Mouse (Mus musculus) liver, embryonic 15.5 days (tissue): ENCODE measurements at regions not wholly inside any gene's neighbourhood (a gene's known extent, or its start where the extent isn't known, plus 50 kb on each side); places are given as distances from the start of the nearest gene placed in this dataset.

Experiments
- ATAC-seq: fragments of 200-750 bp; cut with Nextera tagmentation; 2 replicates; pipeline ENCODE4 v1.8.0; 2017; ENCODE audit warnings: moderate number of reproducible peaks, mild to moderate bottlenecking, moderate library complexity; ENCODE audit not compliant: insufficient read depth
- H3K27ac ChIP-seq: fragments of 300-500 bp; sonication (generic); replicated peaks from 2 replicates; pipeline ENCODE4 v1.5.1; 2015; ENCODE audit warnings: mild to moderate bottlenecking, inconsistent platforms
- H3K27me3 ChIP-seq: fragments of 300-500 bp; sonication (generic); 2 replicates; pipeline ENCODE4 v1.6.1; 2015; ENCODE audit warnings: mild to moderate bottlenecking, inconsistent platforms
- H3K36me3 ChIP-seq: fragments of 300-500 bp; sonication (generic); replicated peaks from 2 replicates; pipeline ENCODE4 v1.6.1; 2015; ENCODE audit warnings: moderate library complexity, mild to moderate bottlenecking, inconsistent platforms
- H3K4me1 ChIP-seq: fragments of 300-500 bp; sonication (generic); replicated peaks from 2 replicates; pipeline ENCODE4 v1.6.1; 2015; ENCODE audit warnings: inconsistent platforms
- H3K4me2 ChIP-seq: fragments of 300-500 bp; sonication (generic); 2 replicates; pipeline ENCODE4 v1.6.1; 2015; ENCODE audit warnings: moderate library complexity, mild to moderate bottlenecking, inconsistent platforms
- H3K4me3 ChIP-seq: fragments of 300-500 bp; sonication (generic); replicated peaks from 2 replicates; pipeline ENCODE4 v1.5.1; 2015; ENCODE audit warnings: mild to moderate bottlenecking, inconsistent platforms
- H3K9ac ChIP-seq: fragments of 300-500 bp; sonication (generic); 2 replicates; pipeline ENCODE4 v1.6.1; 2015; ENCODE audit warnings: moderate library complexity, mild to moderate bottlenecking, inconsistent platforms
- H3K9me3 ChIP-seq: fragments of 300-500 bp; sonication (generic); replicated peaks from 2 replicates; pipeline ENCODE4 v1.6.1; 2016; ENCODE audit warnings: inconsistent platforms
- WGBS: fragments of 180-500 bp; shearing (Covaris S2); methylation state at CpG from one replicate; pipeline ENCODE4 v1.1.7; 2015; ENCODE audit warnings: mixed read lengths; ENCODE audit not compliant: insufficient replicate concordance; 5-methylcytosine and 5-hydroxymethylcytosine counted together

- no peaks in the 10 kb centered on the region for H3K4me1 ChIP-seq
- H3K9ac ChIP-seq, result no peak overlapping the region
- ATAC-seq, result no peak
- H3K9me3 ChIP-seq, result no peaks in the 10 kb centered on the region
- no peak overlapping the region for H3K4me3 ChIP-seq
- no peak overlapping the region for H3K27ac ChIP-seq
- H3K4me2 ChIP-seq, result no peak overlapping the region
- no peaks in the 10 kb centered on the region for H3K36me3 ChIP-seq
- WGBS, result 58% methylated on average over 5 of the region's 5 CpGs
- no peaks in the 10 kb centered on the region for H3K27me3 ChIP-seq
Measured at GRCm38 (mm10) chr8:18422846-18423245, 555.2 kb downstream of the Defb40 start.

- 53% methylated on average over 2 of the region's 2 CpGs for WGBS
- ATAC-seq, result no peak
Measured at GRCm38 (mm10) chr8:18412470-18412869, 565.6 kb downstream of the Defb40 start.

GRCm38 (mm10) chr8:18406446-18406845, 571.6 kb downstream of the Defb40 start:
- Histone ChIP-seq H3K4me2 (no peak overlapping the region), H3K9ac (no peak overlapping the region), H3K27me3 (no peaks in the 10 kb centered on the region), H3K4me3 (no peak overlapping the region), H3K27ac (no peak overlapping the region), H3K36me3 (no peaks in the 10 kb centered on the region), H3K4me1 (no peaks in the 10 kb centered on the region), H3K9me3 (no peaks in the 10 kb centered on the region)
- ATAC-seq, result no peak
- WGBS, result 40% methylated on average over 2 of the region's 2 CpGs

More at GRCm38 (mm10) chr8:18412470-18412869, 565.6 kb downstream of the Defb40 start:
- Histone ChIP-seq H3K9me3 (no peaks in the 10 kb centered on the region), H3K27ac (no peak overlapping the region), H3K36me3 (no peaks in the 10 kb centered on the region), H3K4me1 (no peaks in the 10 kb centered on the region), H3K4me2 (no peak overlapping the region), H3K4me3 (no peak overlapping the region), H3K9ac (no peak overlapping the region), H3K27me3 (no peaks in the 10 kb centered on the region)

GRCm38 (mm10) chr8:18388353-18388752, 589.7 kb downstream of the Defb40 start:
- Histone ChIP-seq H3K4me2 (no peak overlapping the region), H3K4me3 (no peak overlapping the region), H3K4me1 (no peaks in the 10 kb centered on the region), H3K9ac (no peak overlapping the region), H3K9me3 (no peaks in the 10 kb centered on the region), H3K27me3 (no peaks in the 10 kb centered on the region), H3K27ac (no peak overlapping the region), H3K36me3 (no peaks in the 10 kb centered on the region)
- no peak for ATAC-seq
- 5% methylated on average over 5 of the region's 5 CpGs for WGBS

GRCm38 (mm10) chr8:18381615-18382178, 596.4 kb downstream of the Defb40 start:
- 10% methylated on average over 3 of the region's 3 CpGs for WGBS
- Histone ChIP-seq H3K4me3 (no peak overlapping the region), H3K9ac (no peak overlapping the region), H3K4me2 (no peak overlapping the region), H3K9me3 (no peaks in the 10 kb centered on the region), H3K27me3 (no peaks in the 10 kb centered on the region), H3K4me1 (no peaks in the 10 kb centered on the region), H3K36me3 (no peaks in the 10 kb centered on the region), H3K27ac (no peak overlapping the region)
- ATAC-seq, result no peak

GRCm38 (mm10) chr8:18348716-18349115, 629.3 kb downstream of the Defb40 start:
- H3K27ac ChIP-seq, result no peak overlapping the region
- H3K4me1 ChIP-seq, result no peaks in the 10 kb centered on the region
- no peak overlapping the region for H3K4me3 ChIP-seq
- no peaks in the 10 kb centered on the region for H3K9me3 ChIP-seq
- no peak for ATAC-seq
- WGBS, result 61% methylated on average over 4 of the region's 4 CpGs
- H3K4me2 ChIP-seq, result no peak overlapping the region
- H3K36me3 ChIP-seq, result no peaks in the 10 kb centered on the region
- no peaks in the 10 kb centered on the region for H3K27me3 ChIP-seq
- H3K9ac ChIP-seq, result no peak overlapping the region

- WGBS, result 52% methylated on average over 4 of the region's 4 CpGs
Measured at GRCm38 (mm10) chr8:18346248-18346647, 631.8 kb downstream of the Defb40 start.

GRCm38 (mm10) chr8:18345322-18345721, 632.7 kb downstream of the Defb40 start:
- Histone ChIP-seq H3K9ac (no peak overlapping the region), H3K27me3 (no peaks in the 10 kb centered on the region), H3K4me1 (no peaks in the 10 kb centered on the region), H3K36me3 (no peaks in the 10 kb centered on the region), H3K4me2 (no peak overlapping the region), H3K4me3 (no peak overlapping the region), H3K27ac (no peak overlapping the region), H3K9me3 (no peaks in the 10 kb centered on the region)
- WGBS, result 29% methylated on average over 6 of the region's 6 CpGs
- no peak for ATAC-seq

More at GRCm38 (mm10) chr8:18346248-18346647, 631.8 kb downstream of the Defb40 start:
- Histone ChIP-seq H3K9me3 (no peaks in the 10 kb centered on the region), H3K4me1 (no peaks in the 10 kb centered on the region), H3K9ac (no peak overlapping the region), H3K4me3 (no peak overlapping the region), H3K27ac (no peak overlapping the region), H3K36me3 (no peaks in the 10 kb centered on the region), H3K27me3 (no peaks in the 10 kb centered on the region), H3K4me2 (no peak overlapping the region)
- no peak for ATAC-seq

GRCm38 (mm10) chr8:18344838-18345237, 633.2 kb downstream of the Defb40 start:
- no peak overlapping the region for H3K27ac ChIP-seq
- H3K9me3 ChIP-seq, result no peaks in the 10 kb centered on the region
- H3K9ac ChIP-seq, result no peak overlapping the region
- H3K36me3 ChIP-seq, result no peaks in the 10 kb centered on the region
- H3K4me1 ChIP-seq, result no peaks in the 10 kb centered on the region
- 62% methylated on average over 5 of the region's 5 CpGs for WGBS
- ATAC-seq, result no peak
- no peaks in the 10 kb centered on the region for H3K27me3 ChIP-seq
- H3K4me3 ChIP-seq, result no peak overlapping the region
- H3K4me2 ChIP-seq, result no peak overlapping the region

GRCm38 (mm10) chr8:18335576-18335975, 642.5 kb downstream of the Defb40 start:
- no peak for ATAC-seq
- Histone ChIP-seq H3K9ac (no peak overlapping the region), H3K9me3 (no peaks in the 10 kb centered on the region), H3K36me3 (no peaks in the 10 kb centered on the region), H3K4me2 (no peak overlapping the region), H3K27me3 (no peaks in the 10 kb centered on the region), H3K27ac (no peak overlapping the region), H3K4me3 (no peak overlapping the region), H3K4me1 (no peaks in the 10 kb centered on the region)
- WGBS, result 68% methylated on average over 1 of the region's 1 CpGs

- Histone ChIP-seq H3K36me3 (no peaks in the 10 kb centered on the region), H3K4me2 (no peak overlapping the region), H3K27me3 (no peaks in the 10 kb centered on the region), H3K27ac (no peak overlapping the region), H3K4me3 (no peak overlapping the region), H3K9ac (no peak overlapping the region), H3K9me3 (no peaks in the 10 kb centered on the region), H3K4me1 (no peaks in the 10 kb centered on the region)
- 56% methylated on average over 2 of the region's 2 CpGs for WGBS
- no peak for ATAC-seq
Measured at GRCm38 (mm10) chr8:18328521-18328920, 649.5 kb downstream of the Defb40 start.

- Histone ChIP-seq H3K4me3 (no peak overlapping the region), H3K27me3 (no peaks in the 10 kb centered on the region), H3K36me3 (no peaks in the 10 kb centered on the region), H3K4me2 (no peak overlapping the region), H3K9me3 (no peaks in the 10 kb centered on the region), H3K9ac (no peak overlapping the region), H3K27ac (no peak overlapping the region), H3K4me1 (no peaks in the 10 kb centered on the region)
- 30% methylated on average over 2 of the region's 2 CpGs for WGBS
- no peak for ATAC-seq
Measured at GRCm38 (mm10) chr8:18316488-18316887, 661.6 kb downstream of the Defb40 start.
